Mouse (Mus musculus) megakaryocyte, adult 5-6 weeks (primary cell): ENCODE results near the gene Arhgef25. TPM values are rescaled to one million over a fixed set of nuclear protein-coding genes. Genes with fewer than 3 reads are reported as not detected.
A peak's percentile ranks its signal among the peaks of the same experiment; 100 is the strongest.

ENCODE experiments used
- ATAC-seq: 2 replicates; pipeline ENCODE4 v1.8.0; 2016; ENCODE audit warnings: mild to moderate bottlenecking, inconsistent platforms; ENCODE audit not compliant: poor library complexity, severe bottlenecking
- total RNA-seq, 2 experiments: library from RNA; stranded (forward) in 1 of 2; stranded (reverse) in 1 of 2; fragments of 153-499, 151-499 nt in 1 of 2; fragments of 221-1000, 200-1000 nt in 1 of 2; gene quantifications; 2 replicates each; pipeline versions ENCODE4 v1.2.3 to v1.2.4; 2015 to 2017

Arhgef25 gene
- total RNA-seq (2015): 0.16 TPM in 1 of 2 replicates, not detected in the other
- 0.41 and 1.0 TPM in 2 replicates for total RNA-seq (2017)

DNA sequence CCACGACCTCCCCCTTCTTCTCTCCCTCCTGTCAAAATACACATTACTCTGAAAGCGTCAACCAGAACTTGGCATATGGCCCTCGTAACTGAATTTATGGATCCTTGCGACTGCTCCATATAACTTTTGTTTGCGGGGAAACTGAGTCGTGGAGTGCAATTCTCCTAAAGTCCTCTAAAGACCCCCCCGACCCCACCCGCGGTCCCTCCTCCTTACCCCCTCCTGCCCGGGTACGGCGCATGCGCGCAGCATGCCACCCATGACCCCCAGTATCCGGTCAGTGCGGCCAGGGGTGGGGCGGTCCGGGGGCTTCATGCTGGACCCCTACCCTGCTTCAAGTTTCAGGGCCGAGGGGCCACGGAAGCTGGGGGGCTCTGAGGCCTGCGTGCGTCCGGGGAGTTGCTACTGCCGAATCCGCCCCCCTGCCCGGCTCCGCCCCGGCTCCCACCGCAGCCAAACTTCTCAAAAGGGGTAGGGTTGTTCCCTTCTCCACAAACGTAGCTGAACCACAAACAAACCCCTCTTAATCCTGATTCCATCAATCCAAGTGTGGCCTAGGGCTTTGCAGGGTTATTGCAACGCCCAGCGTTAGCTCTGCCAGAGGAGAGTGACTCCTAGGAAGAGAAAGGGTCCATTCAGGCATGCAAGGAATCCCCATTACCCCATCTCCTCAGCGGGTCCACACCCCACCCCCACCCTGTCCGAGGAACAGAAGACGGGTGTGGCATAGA is at the start of gene Arhgef25:
TSS of gene Arhgef25 (minus strand) at position 433 of the 731 bp plus-strand sequence.
- no peak for ATAC-seq

GRCm38 (mm10) chr10:127238241-127238824 is 48.5 kb upstream of the Arhgef25 start:
- no peak for ATAC-seq

GRCm38 (mm10) chr10:127236541-127236940 is 46.7 kb upstream of the Arhgef25 start:
- ATAC-seq: no peak

DNA sequence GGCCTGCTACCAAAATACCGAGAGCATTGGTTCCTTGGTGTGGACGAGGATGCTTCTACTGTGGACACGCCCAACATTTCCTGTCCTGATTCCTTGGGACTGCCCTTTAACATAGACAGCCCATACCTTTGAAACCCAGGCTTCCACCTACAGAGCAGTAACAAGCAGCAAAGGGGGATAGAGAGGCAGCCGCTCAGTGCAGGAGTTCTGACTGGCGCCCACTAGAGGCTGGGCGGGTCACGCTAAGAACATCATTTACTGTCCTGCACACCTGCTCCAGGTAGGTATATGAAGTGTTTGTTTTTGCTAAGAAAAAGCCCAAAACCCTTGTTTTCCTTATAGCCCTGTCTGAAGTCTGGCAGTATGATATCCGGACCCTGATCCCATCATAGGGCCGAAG is 43.3 kb upstream of the Arhgef25 start:
- no peak for ATAC-seq

- no peak for ATAC-seq
Measured at GRCm38 (mm10) chr10:127231741-127232140, 41.9 kb upstream of the Arhgef25 start.

- peak; percentile 50 for ATAC-seq
Measured at GRCm38 (mm10) chr10:127230693-127231092, 40.8 kb upstream of the Arhgef25 start.

DNA sequence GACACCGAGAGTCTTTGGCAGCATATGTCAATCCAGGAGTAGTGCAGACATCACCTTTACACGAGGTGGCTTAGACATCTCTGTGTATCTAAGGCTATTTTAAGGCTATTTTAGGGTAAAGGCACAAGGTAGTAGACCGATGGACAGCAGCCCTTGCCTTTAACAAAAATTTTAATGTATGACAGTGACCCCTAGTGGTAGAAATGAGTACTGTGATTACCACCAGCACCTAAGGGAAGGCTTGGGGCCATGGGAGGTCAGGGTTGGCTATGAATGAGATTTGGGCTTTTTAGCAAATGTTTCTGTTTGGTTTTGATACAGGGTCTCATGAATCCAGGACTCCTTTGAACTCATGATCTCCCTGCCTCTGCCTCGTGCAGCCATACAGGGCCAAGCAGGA is 39.0 kb upstream of the Arhgef25 start:
- peak; percentile 62 for ATAC-seq

- ATAC-seq: peak; percentile 41
Measured at GRCm38 (mm10) chr10:127227163-127227562, 37.3 kb upstream of the Arhgef25 start.

DNA sequence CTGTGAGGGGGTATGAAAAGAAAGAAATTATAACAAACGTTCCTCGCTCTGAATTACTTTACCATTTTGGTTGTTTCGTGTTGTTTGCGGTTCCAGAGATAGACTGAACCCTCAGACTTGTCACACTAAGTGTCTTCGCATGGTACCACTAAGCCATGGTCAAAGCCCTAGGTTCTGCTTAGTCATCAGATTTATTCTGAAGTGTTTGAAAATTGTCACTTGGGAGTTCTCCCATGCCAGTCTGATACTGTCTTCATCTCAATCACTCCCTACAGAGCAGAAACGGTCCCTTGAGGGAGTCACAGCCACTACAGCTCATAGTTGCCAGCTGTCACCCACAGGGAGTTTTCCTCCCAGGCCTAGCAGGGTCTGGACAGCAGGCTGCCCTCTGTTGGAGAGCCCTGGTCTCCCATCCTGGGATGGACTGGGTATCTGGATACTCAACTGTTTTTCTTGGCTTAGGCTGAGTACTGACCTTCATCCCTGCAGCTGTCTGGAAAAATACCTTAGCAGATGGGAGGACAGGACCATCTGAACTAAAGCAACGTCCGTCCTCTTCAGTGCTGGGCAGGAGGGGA is 36.5 kb upstream of the Arhgef25 start:
- ATAC-seq: no peak

GRCm38 (mm10) chr10:127225732-127226131 is 35.8 kb upstream of the Arhgef25 start:
- ATAC-seq: peak; percentile 45

- no peak for ATAC-seq
Measured at GRCm38 (mm10) chr10:127225213-127225612, 35.3 kb upstream of the Arhgef25 start.

DNA sequence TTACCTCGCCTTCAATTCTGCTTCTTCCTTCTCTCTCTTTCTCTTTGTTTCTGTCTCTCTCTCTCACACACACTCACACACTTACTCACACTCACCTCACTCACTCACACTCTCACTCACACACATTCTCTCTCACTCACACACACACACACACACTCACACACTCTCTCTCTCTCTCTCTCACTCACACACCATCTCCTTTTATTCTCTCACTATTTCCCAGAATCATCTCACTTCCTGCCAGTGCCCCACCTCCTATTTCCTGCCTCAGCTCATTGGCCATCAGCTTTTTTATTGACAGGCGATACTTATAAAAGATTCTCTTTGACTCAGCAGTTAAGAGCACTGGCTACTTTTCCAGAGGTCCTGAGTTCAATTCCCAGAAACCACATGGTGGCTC is 28.5 kb upstream of the Arhgef25 start:
- ATAC-seq: no peak

GRCm38 (mm10) chr10:127217177-127217576 is 27.3 kb upstream of the Arhgef25 start:
- ATAC-seq: peak; percentile 54

- ATAC-seq: no peak
Measured at GRCm38 (mm10) chr10:127216456-127216855, 26.6 kb upstream of the Arhgef25 start.

DNA sequence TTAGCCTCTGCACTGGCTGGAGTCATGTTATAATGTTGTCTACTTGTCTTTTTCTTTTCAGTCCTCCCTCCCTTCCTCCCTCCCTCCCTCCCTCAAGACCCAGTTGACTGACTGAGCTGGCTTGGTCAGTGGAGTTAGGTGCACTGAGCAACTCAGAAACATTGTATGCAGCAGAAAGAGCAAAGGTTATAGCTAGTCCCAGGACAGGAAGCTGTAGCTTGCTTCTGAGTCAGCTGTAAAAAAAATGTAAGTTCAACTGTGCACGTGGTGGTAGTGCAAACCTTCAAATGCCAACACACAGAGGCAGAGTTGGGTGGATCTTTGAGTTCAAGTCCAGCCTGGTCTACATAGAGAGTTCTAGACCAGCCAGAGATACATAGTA is 24.5 kb upstream of the Arhgef25 start:
- ATAC-seq: no peak

DNA sequence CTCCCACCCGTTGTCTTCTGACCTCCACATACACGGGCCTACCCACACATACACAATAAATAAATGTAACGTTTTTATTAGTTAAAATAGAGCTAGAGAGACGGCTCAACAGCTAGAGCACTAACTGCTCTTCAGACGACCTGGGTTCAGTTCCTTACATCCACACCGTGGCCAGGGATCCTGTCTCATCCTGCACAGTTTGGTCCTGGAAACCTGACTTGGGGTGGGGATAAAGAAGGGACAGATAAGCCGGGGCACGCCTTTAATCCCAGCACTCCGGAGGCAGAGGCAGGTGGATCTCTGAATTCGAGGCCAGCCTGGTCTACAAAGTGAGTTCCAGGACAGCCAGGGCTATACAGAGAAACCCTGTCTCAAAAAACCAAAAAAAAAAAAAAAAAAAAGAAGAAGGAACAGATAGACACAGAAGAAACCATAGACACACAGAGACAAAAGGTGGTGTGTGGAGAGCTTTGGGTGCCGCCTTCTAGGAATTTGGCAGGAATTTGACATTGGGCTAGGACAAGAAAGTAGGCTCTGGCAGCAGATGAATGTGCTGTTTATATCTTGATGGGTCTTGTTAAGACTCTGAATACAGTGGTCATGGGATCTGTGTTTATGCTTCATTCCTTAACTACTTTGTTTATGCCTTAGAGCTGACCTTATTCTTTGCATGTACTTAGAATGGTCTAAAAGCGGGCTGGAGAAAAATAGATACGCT is 24.0 kb upstream of the Arhgef25 start:
- ATAC-seq: no peak

GRCm38 (mm10) chr10:127213272-127213671 is 23.4 kb upstream of the Arhgef25 start:
- ATAC-seq: no peak

DNA sequence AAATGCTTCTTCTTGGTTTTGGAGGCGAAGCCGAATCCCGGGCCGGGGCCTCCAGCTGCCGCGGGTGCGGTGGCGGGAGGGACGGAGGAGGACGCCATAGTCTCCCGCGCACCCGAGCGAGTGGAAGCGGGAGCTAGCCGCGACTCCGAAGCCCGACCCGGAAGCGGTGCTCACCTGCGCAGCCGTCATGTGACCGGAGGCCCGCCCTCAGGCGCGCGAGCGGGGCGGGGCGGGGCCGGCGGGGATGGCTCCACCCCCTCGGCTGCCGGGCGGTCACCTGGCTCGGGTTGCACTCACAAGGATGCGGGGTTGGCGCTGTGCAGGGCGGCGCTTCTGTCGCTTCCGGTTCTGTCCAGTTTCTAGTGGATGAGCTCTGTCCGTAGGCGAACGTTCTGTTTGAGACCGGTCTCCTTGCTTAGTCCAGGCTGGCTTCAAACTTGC is 21.6 kb upstream of the Arhgef25 start, which contains the start of gene Pip4k2c:
TSS of gene Pip4k2c (minus strand) at position 172 of the 441 bp plus-strand sequence.
- ATAC-seq: peak; percentile 98

DNA sequence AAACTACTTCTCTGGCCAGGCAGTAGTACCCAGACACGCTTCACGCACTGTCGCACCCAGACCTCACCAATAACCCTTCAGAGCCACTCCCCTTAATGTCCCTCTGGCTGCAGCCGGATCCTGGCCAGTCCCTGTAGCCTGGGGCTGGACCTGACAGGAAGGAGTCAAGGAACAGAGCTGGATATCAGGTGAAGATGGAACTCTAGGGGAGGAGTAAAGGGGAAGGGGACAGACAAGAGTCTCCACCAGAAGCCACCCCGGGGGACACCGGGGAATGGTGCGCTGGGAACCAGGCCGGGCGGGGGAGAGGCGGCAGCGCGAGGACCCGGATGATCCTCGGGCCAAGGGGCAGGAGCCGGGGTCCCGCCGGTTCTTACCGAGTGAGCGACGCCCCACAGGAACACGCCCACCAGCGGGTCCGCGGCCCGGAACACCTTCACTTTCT is 21.1 kb upstream of the Arhgef25 start:
- ATAC-seq: peak; percentile 47

- ATAC-seq: no peak
Measured at GRCm38 (mm10) chr10:127209928-127210570, 20.2 kb upstream of the Arhgef25 start.

GRCm38 (mm10) chr10:127208921-127209320 is 19.0 kb upstream of the Arhgef25 start:
- ATAC-seq: no peak
